Mouse (Mus musculus): ENCODE results near the gene Rac2.

- TF ChIP-seq CTCF (conservative IDR thresholded peaks at IDR 0.05 in 1 of 2, IDR thresholded peaks at IDR 0.05 in 1 of 2; ENCODE audit: low read depth in 2 of 2, low read length in 2 of 2) = no peak
- TF ChIP-seq SIN3A (IDR thresholded peaks at IDR 0.05; ENCODE audit: low read length) = no peak
- TF ChIP-seq TCF12 (IDR thresholded peaks at IDR 0.05; ENCODE audit: low read depth, low read length) = no peak
- no peak for TF ChIP-seq E2F4 (IDR thresholded peaks at IDR 0.05; ENCODE audit: insufficient replicate concordance, low read depth, low read length)
- no peak for TF ChIP-seq USF1 (IDR thresholded peaks at IDR 0.05; ENCODE audit: low read depth, low read length)
- no peak for TF ChIP-seq SMC3 (IDR thresholded peaks at IDR 0.05; ENCODE audit: low read depth, low read length)
- TF ChIP-seq ZNF384 (IDR thresholded peaks at IDR 0.05; ENCODE audit: low read depth, low read length) = no peak
- no peak for TF ChIP-seq CHD2 (IDR thresholded peaks at IDR 0.05; ENCODE audit: low read length)
- no peak for TF ChIP-seq MAZ (IDR thresholded peaks at IDR 0.05; ENCODE audit: low read depth, low read length)
- TF ChIP-seq CHD1 (IDR thresholded peaks at IDR 0.05; ENCODE audit: low read depth, low read length) = no peak
- no peak for TF ChIP-seq NRF1 (IDR thresholded peaks at IDR 0.05; ENCODE audit: low read depth, low read length)
Observed at GRCm38 (mm10) chr15:78564764-78565435, 7.7 kb downstream of the Rac2 start.

All from CH12.LX (cell line).